Mouse (Mus musculus) midbrain, embryonic 15.5 days (tissue): ENCODE data around the gene Olfr506. TPM values are rescaled to one million over a fixed set of nuclear protein-coding genes. Genes with fewer than 3 reads are reported as not detected.
"Not testable (repeated sequence)": the region's sequence is repeated elsewhere in the genome, so short reads cannot be mapped to it uniquely, and the experiment has no call there.

ENCODE experiments used
- ATAC-seq: fragments of 200-750 bp; cut with Nextera tagmentation; replicated peaks from 2 replicates; pipeline ENCODE4 v1.8.0; 2017; ENCODE audit warnings: moderate TSS enrichment
- H3K27ac ChIP-seq: fragments of 300-500 bp; sonication (generic); 2 replicates; pipeline ENCODE4 v1.5.1; 2015; ENCODE audit warnings: mild to moderate bottlenecking, inconsistent platforms
- H3K27me3 ChIP-seq: fragments of 300-500 bp; sonication (generic); replicated peaks from 2 replicates; pipeline ENCODE4 v1.6.1; 2015; ENCODE audit warnings: inconsistent platforms
- H3K36me3 ChIP-seq: fragments of 300-500 bp; sonication (generic); replicated peaks from 2 replicates; pipeline ENCODE4 v1.6.1; 2015; ENCODE audit warnings: inconsistent platforms
- H3K4me1 ChIP-seq: fragments of 300-500 bp; sonication (generic); 2 replicates; pipeline ENCODE4 v1.6.1; 2015; ENCODE audit warnings: inconsistent platforms
- H3K4me2 ChIP-seq: fragments of 300-500 bp; sonication (generic); 2 replicates; pipeline ENCODE4 v1.6.1; 2015; ENCODE audit warnings: inconsistent platforms, mild to moderate bottlenecking, moderate library complexity
- H3K4me3 ChIP-seq: fragments of 300-500 bp; sonication (generic); 2 replicates; pipeline ENCODE4 v1.5.1; 2015; ENCODE audit warnings: mild to moderate bottlenecking, inconsistent platforms
- H3K9ac ChIP-seq: fragments of 300-500 bp; sonication (generic); 2 replicates; pipeline ENCODE4 v1.6.1; 2015; ENCODE audit warnings: mild to moderate bottlenecking, inconsistent platforms
- H3K9me3 ChIP-seq: fragments of 300-500 bp; sonication (generic); 2 replicates; pipeline ENCODE4 v1.6.1; 2016; ENCODE audit warnings: inconsistent platforms
- WGBS: fragments of 180-500 bp; shearing (Covaris S2); methylation state at CpG from one replicate; pipeline ENCODE4 v1.1.7; 2015; ENCODE audit warnings: mixed read lengths; 5-methylcytosine and 5-hydroxymethylcytosine counted together
- polyA plus RNA-seq: library from polyadenylated mRNA; unstranded; fragments of >200 nt; fragmentation: Nextera tagmentation; extraction: Ambion mirVana; gene quantifications from 2 replicates; pipeline ENCODE4 v1.2.1, GENCODE M21; 2015

Olfr506 gene
- not detected in 2 replicates for polyA plus RNA-seq

- Histone ChIP-seq H3K4me2 (no peak within 1 kb of the TSS), H3K4me3 (no peak within 1 kb of the TSS), H3K27ac (no peak within 1 kb of the TSS), H3K27me3 (no peaks in the 10 kb centered on the region), H3K36me3 (no peaks in the 10 kb centered on the region), H3K4me1 (no peaks in the 10 kb centered on the region), H3K9ac (no peak within 1 kb of the TSS), H3K9me3 (no peaks in the 10 kb centered on the region)
- ATAC-seq: no peak
These were observed at the start of gene Olfr506 for GRCm38 (mm10) chr7:108610487-108610886. TSS of gene Olfr506 (plus strand) at chr7:108610787.

GRCm38 (mm10) chr7:108565693-108566092 lies 44.9 kb upstream of the Olfr506 start, which contains the start of gene Olfr504:
TSS of gene Olfr504 (minus strand) at chr7:108565793.
- H3K27me3 ChIP-seq: no peaks in the 10 kb centered on the region
- no peaks in the 10 kb centered on the region for H3K4me1 ChIP-seq
- WGBS: 90% methylated on average over 1 of the region's 1 CpGs
- H3K27ac ChIP-seq: no peak within 1 kb of the TSS
- H3K9me3 ChIP-seq: no peaks in the 10 kb centered on the region
- no peak within 1 kb of the TSS for H3K4me2 ChIP-seq
- H3K9ac ChIP-seq: no peak within 1 kb of the TSS
- no peaks in the 10 kb centered on the region for H3K36me3 ChIP-seq
- H3K4me3 ChIP-seq: no peak within 1 kb of the TSS
- no peak for ATAC-seq

GRCm38 (mm10) chr7:108589797-108590196 lies 20.8 kb upstream of the Olfr506 start:
- Histone ChIP-seq H3K9ac (no peak overlapping the region), H3K9me3 (no peaks in the 10 kb centered on the region), H3K4me1 (no peaks in the 10 kb centered on the region), H3K4me2 (no peak overlapping the region), H3K4me3 (no peak overlapping the region), H3K27ac (no peak overlapping the region), H3K27me3 (no peaks in the 10 kb centered on the region), H3K36me3 (no peaks in the 10 kb centered on the region)
- no peak for ATAC-seq
- WGBS: 96% methylated on average over 1 of the region's 1 CpGs

- not testable (repeated sequence) for H3K27ac ChIP-seq, H3K36me3 ChIP-seq, H3K9me3 ChIP-seq, H3K9ac ChIP-seq, H3K4me1 ChIP-seq, H3K4me3 ChIP-seq, H3K27me3 ChIP-seq, H3K4me2 ChIP-seq, ATAC-seq
- WGBS: 88% methylated on average over 3 of the region's 3 CpGs
These were observed 8.7 kb upstream of the Olfr506 start for GRCm38 (mm10) chr7:108601916-108602315.

GRCm38 (mm10) chr7:108614110-108614509 lies 3.5 kb downstream of the Olfr506 start:
- Histone ChIP-seq H3K4me1 (no peaks in the 10 kb centered on the region), H3K4me2 (no peak overlapping the region), H3K9ac (no peak overlapping the region), H3K36me3 (no peaks in the 10 kb centered on the region), H3K27ac (no peak overlapping the region), H3K9me3 (no peaks in the 10 kb centered on the region), H3K27me3 (no peaks in the 10 kb centered on the region), H3K4me3 (no peak overlapping the region)
- ATAC-seq: no peak
- 85% methylated on average over 2 of the region's 2 CpGs for WGBS

- H3K4me3 ChIP-seq, H3K36me3 ChIP-seq, H3K9ac ChIP-seq, ATAC-seq, H3K4me1 ChIP-seq, H3K4me2 ChIP-seq, H3K27me3 ChIP-seq, H3K9me3 ChIP-seq, H3K27ac ChIP-seq: not testable (repeated sequence)
- WGBS: 67% methylated on average over 3 of the region's 3 CpGs
These were observed 6.2 kb downstream of the Olfr506 start for GRCm38 (mm10) chr7:108616781-108617180.

- Histone ChIP-seq H3K9me3 (no peaks in the 10 kb centered on the region), H3K36me3 (no peaks in the 10 kb centered on the region), H3K9ac (no peak within 1 kb of the TSS), H3K4me1 (no peaks in the 10 kb centered on the region), H3K4me2 (no peak within 1 kb of the TSS), H3K27me3 (no peaks in the 10 kb centered on the region), H3K4me3 (no peak within 1 kb of the TSS), H3K27ac (no peak within 1 kb of the TSS)
- ATAC-seq: no peak
- WGBS: 72% methylated on average over 2 of the region's 2 CpGs
These were observed 10.9 kb downstream of the Olfr506 start, which contains the start of gene Olfr507 for GRCm38 (mm10) chr7:108621514-108621913. TSS of gene Olfr507 (plus strand) at chr7:108621814.

- 92% methylated on average over 3 of the region's 3 CpGs for WGBS
- no peak for ATAC-seq
- Histone ChIP-seq H3K9ac (no peak within 1 kb of the TSS), H3K9me3 (no peaks in the 10 kb centered on the region), H3K27ac (no peak within 1 kb of the TSS), H3K36me3 (no peaks in the 10 kb centered on the region), H3K27me3 (no peaks in the 10 kb centered on the region), H3K4me2 (no peak within 1 kb of the TSS), H3K4me3 (no peak within 1 kb of the TSS), H3K4me1 (no peaks in the 10 kb centered on the region)
These were observed 19.1 kb downstream of the Olfr506 start, which contains the start of gene Olfr508 for GRCm38 (mm10) chr7:108629694-108630093. TSS of gene Olfr508 (plus strand) at chr7:108629994.

- no peak for ATAC-seq
These were observed 41.2 kb downstream of the Olfr506 start, which contains the start of gene Olfr509 for GRCm38 (mm10) chr7:108651806-108652205. TSS of gene Olfr509 (minus strand) at chr7:108651906.

GRCm38 (mm10) chr7:108662419-108662818 lies 51.8 kb downstream of the Olfr506 start:
- Histone ChIP-seq H3K4me2 (no peak overlapping the region), H3K4me1 (no peaks in the 10 kb centered on the region), H3K27ac (no peak overlapping the region), H3K4me3 (no peak overlapping the region), H3K9ac (no peak overlapping the region), H3K27me3 (no peaks in the 10 kb centered on the region), H3K36me3 (no peaks in the 10 kb centered on the region), H3K9me3 (no peaks in the 10 kb centered on the region)
- ATAC-seq: no peak
- WGBS: 89% methylated on average over 3 of the region's 3 CpGs

More at GRCm38 (mm10) chr7:108651806-108652205, 41.2 kb downstream of the Olfr506 start, which contains the start of gene Olfr509:
- Histone ChIP-seq H3K27me3 (no peaks in the 10 kb centered on the region), H3K9me3 (no peaks in the 10 kb centered on the region), H3K36me3 (no peaks in the 10 kb centered on the region), H3K9ac (no peak within 1 kb of the TSS), H3K4me2 (no peak within 1 kb of the TSS), H3K27ac (no peak within 1 kb of the TSS), H3K4me3 (no peak within 1 kb of the TSS), H3K4me1 (no peaks in the 10 kb centered on the region)

Other genes with a start within 250 kb of the Olfr506 start
- gene Olfr494, start 245.5 kb upstream of the Olfr506 start, polyA plus RNA-seq: not detected in 2 replicates
- not detected in 2 replicates for gene Olfr495, start 217.6 kb upstream of the Olfr506 start, polyA plus RNA-seq
- gene Olfr497, start 190.4 kb upstream of the Olfr506 start, polyA plus RNA-seq: not detected in 2 replicates
- not detected in 2 replicates for gene Olfr498, start 145.5 kb upstream of the Olfr506 start, polyA plus RNA-seq
- not detected in 2 replicates for gene Olfr502, start 85.7 kb upstream of the Olfr506 start, polyA plus RNA-seq
- not detected in 2 replicates for gene Olfr503, start 66.3 kb upstream of the Olfr506 start, polyA plus RNA-seq
- gene Olfr504, start 45.0 kb upstream of the Olfr506 start, polyA plus RNA-seq: not detected in 2 replicates
- not detected in 2 replicates for gene Olfr507, start 11.0 kb downstream of the Olfr506 start, polyA plus RNA-seq
- not detected in 2 replicates for gene Olfr508, start 19.2 kb downstream of the Olfr506 start, polyA plus RNA-seq
- 0.09 TPM in 1 of 2 replicates, not detected in the other for gene Olfr509, start 41.1 kb downstream of the Olfr506 start, polyA plus RNA-seq
- not detected in 2 replicates for gene Olfr510, start 55.6 kb downstream of the Olfr506 start, polyA plus RNA-seq
- not detected in 2 replicates for gene Olfr512, start 102.5 kb downstream of the Olfr506 start, polyA plus RNA-seq
- not detected in 2 replicates for gene Olfr513, start 140.2 kb downstream of the Olfr506 start, polyA plus RNA-seq
- gene Olfr514, start 215.2 kb downstream of the Olfr506 start, polyA plus RNA-seq: not detected in 2 replicates
- not detected in 2 replicates for gene Olfr516, start 239.7 kb downstream of the Olfr506 start, polyA plus RNA-seq